Mouse (Mus musculus): ENCODE results near the gene Draxin. TPM values are rescaled to one million over a fixed set of nuclear protein-coding genes. Genes with fewer than 3 reads are reported as not detected.

The Draxin gene
- total and polyA plus RNA-seq, 2 experiments from 2014 or later: 5.0 to 29.5 TPM

GRCm38 (mm10) chr4:148065702-148066400 lies 64.6 kb downstream of the Draxin start:
- Histone ChIP-seq H3K27me3 (ENCODE audit: insufficient read depth, low read length) (no peaks in the 10 kb centered on the region), H3K9ac (replicated peaks; ENCODE audit: low read length, poor library complexity, severe bottlenecking) (no peak overlapping the region), H3K4me2 (ENCODE audit: low read depth, low read length, poor library complexity, severe bottlenecking) (no peak overlapping the region), H3K9me3 (ENCODE audit: low read length) (no peaks in the 10 kb centered on the region), H3K4me3 (ENCODE audit: low read depth, low read length) (no peak overlapping the region), H3K36me3 (ENCODE audit: insufficient read depth, low read length) (no peaks in the 10 kb centered on the region), H3K27ac (ENCODE audit: low read depth, low read length) (no peak overlapping the region), H3K4me1 (ENCODE audit: insufficient read depth, low read length) (no peaks in the 10 kb centered on the region)
- WGBS: 31% methylated on average over 6 of the region's 6 CpGs
- TF ChIP-seq CTCF (IDR thresholded peaks at IDR 0.05): no peak; the same call in 1 of the 2 replicates
- no peak for ATAC-seq (ENCODE audit: low FRiP score)
- peak; percentile 33 for DNase-seq (ENCODE audit: low spot score)

GRCm38 (mm10) chr4:148061086-148061480 lies 69.4 kb downstream of the Draxin start:
- WGBS: 87% methylated on average over 9 of the region's 9 CpGs
- peaks cover 23% of the 10 kb centered on the region for H3K36me3 ChIP-seq (ENCODE audit: insufficient read depth, low read length)
- H3K4me1 ChIP-seq (ENCODE audit: insufficient read depth, low read length): no peaks in the 10 kb centered on the region
- no peak overlapping the region for H3K4me3 ChIP-seq (ENCODE audit: low read depth, low read length)
- H3K9ac ChIP-seq (replicated peaks; ENCODE audit: low read length, poor library complexity, severe bottlenecking): no peak overlapping the region
- no peaks in the 10 kb centered on the region for H3K27me3 ChIP-seq (ENCODE audit: insufficient read depth, low read length)
- ATAC-seq (ENCODE audit: low FRiP score): no peak
- no peak for TF ChIP-seq CTCF (IDR thresholded peaks at IDR 0.05)
- no peaks in the 10 kb centered on the region for H3K9me3 ChIP-seq (ENCODE audit: low read length)
- no peak overlapping the region for H3K27ac ChIP-seq (ENCODE audit: low read depth, low read length)
- H3K4me2 ChIP-seq (ENCODE audit: low read depth, low read length, poor library complexity, severe bottlenecking): no peak overlapping the region
- DNase-seq (ENCODE audit: low spot score): no peak

GRCm38 (mm10) chr4:148060120-148061085 lies 70.1 kb downstream of the Draxin start:
- Histone ChIP-seq H3K9ac (replicated peaks; ENCODE audit: low read length, poor library complexity, severe bottlenecking) (no peak overlapping the region), H3K4me1 (ENCODE audit: insufficient read depth, low read length) (no peaks in the 10 kb centered on the region), H3K9me3 (ENCODE audit: low read length) (no peaks in the 10 kb centered on the region), H3K36me3 (ENCODE audit: insufficient read depth, low read length) (peaks cover 29% of the 10 kb centered on the region), H3K4me3 (ENCODE audit: low read depth, low read length) (no peak overlapping the region), H3K27ac (ENCODE audit: low read depth, low read length) (no peak overlapping the region), H3K4me2 (ENCODE audit: low read depth, low read length, poor library complexity, severe bottlenecking) (no peak overlapping the region), H3K27me3 (ENCODE audit: insufficient read depth, low read length) (no peaks in the 10 kb centered on the region)
- ATAC-seq (ENCODE audit: low FRiP score) (no peak), DNase-seq (ENCODE audit: low spot score) (peak; percentile 36)
- TF ChIP-seq CTCF (IDR thresholded peaks at IDR 0.05): peak; percentile 66
- 48% methylated on average over 13 of the region's 13 CpGs for WGBS

GRCm38 (mm10) chr4:148058993-148059392 lies 71.5 kb downstream of the Draxin start:
- Histone ChIP-seq H3K9me3 (ENCODE audit: low read length) (no peaks in the 10 kb centered on the region), H3K27me3 (ENCODE audit: insufficient read depth, low read length) (no peaks in the 10 kb centered on the region), H3K27ac (ENCODE audit: low read depth, low read length) (no peak overlapping the region), H3K9ac (replicated peaks; ENCODE audit: low read length, poor library complexity, severe bottlenecking) (no peak overlapping the region), H3K4me3 (ENCODE audit: low read depth, low read length) (no peak overlapping the region), H3K4me2 (ENCODE audit: low read depth, low read length, poor library complexity, severe bottlenecking) (no peak overlapping the region), H3K36me3 (ENCODE audit: insufficient read depth, low read length) (peaks cover 40% of the 10 kb centered on the region), H3K4me1 (ENCODE audit: insufficient read depth, low read length) (no peaks in the 10 kb centered on the region)
- TF ChIP-seq CTCF (IDR thresholded peaks at IDR 0.05): no peak
- 84% methylated on average over 6 of the region's 6 CpGs for WGBS
- DNase-seq (ENCODE audit: low spot score) (no peak), ATAC-seq (ENCODE audit: low FRiP score) (no peak)

- Histone ChIP-seq H3K27me3 (ENCODE audit: insufficient read depth, low read length) (no peaks in the 10 kb centered on the region), H3K4me2 (ENCODE audit: low read depth, low read length, poor library complexity, severe bottlenecking) (no peak overlapping the region), H3K9me3 (ENCODE audit: low read length) (no peaks in the 10 kb centered on the region), H3K4me1 (ENCODE audit: insufficient read depth, low read length) (no peaks in the 10 kb centered on the region), H3K9ac (replicated peaks; ENCODE audit: low read length, poor library complexity, severe bottlenecking) (no peak overlapping the region), H3K27ac (ENCODE audit: low read depth, low read length) (no peak overlapping the region), H3K36me3 (ENCODE audit: insufficient read depth, low read length) (peaks cover 46% of the 10 kb centered on the region), H3K4me3 (ENCODE audit: low read depth, low read length) (no peak overlapping the region)
- ATAC-seq (ENCODE audit: low FRiP score) (no peak), DNase-seq (ENCODE audit: low spot score) (no peak)
- WGBS: 88% methylated on average over 9 of the region's 9 CpGs
- no peak for TF ChIP-seq CTCF (IDR thresholded peaks at IDR 0.05)
Measured at GRCm38 (mm10) chr4:148058218-148058819, 72.2 kb downstream of the Draxin start.

All from midbrain, postnatal 0 days (tissue).